Mouse (Mus musculus) myocyte (in vitro differentiated cells): Measurements from ENCODE around the gene Gm4858.
"Not testable (repeated sequence)": the region's sequence is repeated elsewhere in the genome, so short reads cannot be mapped to it uniquely, and the experiment has no call there.

Source experiments
- E2F4 ChIP-seq: IDR thresholded peaks from one replicate; pipeline ENCODE4 v1.6.1; 2011; ENCODE audit warnings: mild to moderate bottlenecking, control low read depth, moderate library complexity; ENCODE audit not compliant: insufficient read depth
- MYOD1 ChIP-seq, 3 experiments: IDR thresholded peaks; one replicate each; pipeline ENCODE4 v1.6.1; 2011; ENCODE audit warnings: control low read depth in 2 of 3, low read depth in 2 of 3, mild to moderate bottlenecking in 2 of 3, moderate library complexity in 1 of 3; ENCODE audit not compliant: insufficient read length in 2 of 3, control insufficient read depth in 1 of 3
- POLR2A ChIP-seq: IDR thresholded peaks from one replicate; pipeline ENCODE4 v1.6.1; 2011; ENCODE audit warnings: low read depth, mild to moderate bottlenecking, control low read depth, moderate library complexity; ENCODE audit not compliant: insufficient read length
- REST ChIP-seq: IDR thresholded peaks from one replicate; pipeline ENCODE4 v1.6.1; 2011; ENCODE audit warnings: mild to moderate bottlenecking, control low read depth, moderate library complexity; ENCODE audit not compliant: insufficient read depth, insufficient read length
- SRF ChIP-seq: IDR thresholded peaks from one replicate; pipeline ENCODE4 v1.6.1; 2011; ENCODE audit warnings: low read depth; ENCODE audit not compliant: control insufficient read depth, insufficient read length
- TCF12 ChIP-seq: IDR thresholded peaks from one replicate; pipeline ENCODE4 v1.6.1; 2011; ENCODE audit warnings: mild to moderate bottlenecking, control low read depth; ENCODE audit not compliant: poor library complexity, insufficient read depth, severe bottlenecking
- TCF3 ChIP-seq: IDR thresholded peaks from one replicate; pipeline ENCODE4 v1.6.1; 2011; ENCODE audit warnings: low read depth, control low read depth; ENCODE audit not compliant: insufficient read length
- USF1 ChIP-seq: IDR thresholded peaks from one replicate; pipeline ENCODE4 v1.6.1; 2011; ENCODE audit warnings: low read depth, mild to moderate bottlenecking, control low read depth, moderate library complexity

GRCm38 (mm10) chr3:93068523-93068922, at the start of gene Gm4858:
- not testable (repeated sequence) for TF ChIP-seq POLR2A; TCF12; USF1; TCF3; E2F4; SRF; REST; MYOD1 (IDR thresholded peaks at IDR 0.05; ENCODE audit: control insufficient read depth in 1 of 3, insufficient read length in 2 of 3, low read depth in 2 of 3)
